Mouse (Mus musculus) lung, postnatal 10 days (tissue): ENCODE measurements around the gene Sorbs1.
"Not testable (repeated sequence)": the region's sequence is repeated elsewhere in the genome, so short reads cannot be mapped to it uniquely, and the experiment has no call there.

Experiments used
- DNase-seq: peaks from one replicate; pipeline ENCODE4 v3.0.0; 2021

Sorbs1 gene

DNA sequence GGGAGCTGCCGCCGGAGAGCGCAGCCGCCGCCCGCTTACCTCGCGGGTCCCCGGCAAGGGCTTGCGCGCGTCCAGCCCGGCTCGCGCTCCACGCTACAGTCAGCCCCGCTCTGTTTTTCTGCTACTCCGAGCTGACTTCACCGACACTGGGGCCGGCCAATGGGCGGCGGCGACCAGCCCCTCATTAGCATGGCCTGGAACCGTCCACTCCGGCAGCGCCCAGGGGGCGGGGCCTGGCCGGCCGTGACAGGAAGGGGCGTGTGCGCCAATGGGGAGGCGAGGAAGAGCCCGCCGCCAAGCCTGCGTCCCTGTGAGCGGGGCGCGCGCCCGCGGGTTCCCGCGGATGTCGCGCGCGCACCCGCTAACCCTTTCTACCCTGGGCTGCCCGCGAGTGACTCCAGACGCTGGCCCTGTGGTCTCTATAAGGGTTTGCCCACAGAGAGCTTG is at the start of gene Sorbs1:
TSS of gene Sorbs1 (minus strand) at position 148 of the 447 bp plus-strand sequence.
- peak; percentile 98 for DNase-seq

DNA sequence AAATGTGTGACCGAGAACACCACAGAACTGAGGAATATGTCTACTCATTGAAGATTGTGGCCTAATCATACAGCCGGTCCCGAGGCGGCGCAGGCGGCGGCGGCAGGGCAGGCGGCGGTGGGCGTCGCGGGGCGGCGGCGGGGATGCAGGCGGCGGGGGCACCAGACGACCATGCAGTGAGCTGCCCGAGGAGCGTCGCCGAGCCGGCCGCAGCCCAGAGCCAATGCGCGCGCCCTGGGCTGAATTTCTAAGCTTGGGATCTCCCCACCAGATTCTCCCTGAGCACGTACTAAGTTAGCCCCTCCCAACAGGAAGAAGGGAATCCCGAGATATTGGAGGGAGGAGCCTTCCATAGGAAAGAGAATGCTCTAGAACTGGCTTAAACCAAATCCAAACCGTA is 47.9 kb upstream of the Sorbs1 start:
- not testable (repeated sequence) for DNase-seq

DNA sequence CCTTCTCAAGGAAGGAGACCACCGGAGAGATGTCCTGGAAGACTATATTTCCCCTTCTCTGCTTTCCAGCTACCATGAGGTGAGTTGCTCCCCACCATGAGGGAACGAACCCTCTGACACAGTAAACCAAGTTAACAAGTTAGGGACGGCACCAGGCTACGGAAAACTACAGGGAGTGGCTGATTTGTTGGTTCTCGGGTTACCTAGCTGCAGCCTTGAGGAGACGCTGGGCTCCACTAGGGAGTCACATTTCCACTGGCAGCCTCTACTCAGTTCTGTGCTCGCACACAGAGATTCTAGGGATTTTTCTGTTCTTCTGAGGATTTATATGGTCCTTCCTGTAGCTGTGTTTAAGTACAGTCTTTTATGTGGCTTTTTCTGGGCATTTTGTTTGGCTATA is 42.5 kb upstream of the Sorbs1 start:
- DNase-seq: no peak

DNA sequence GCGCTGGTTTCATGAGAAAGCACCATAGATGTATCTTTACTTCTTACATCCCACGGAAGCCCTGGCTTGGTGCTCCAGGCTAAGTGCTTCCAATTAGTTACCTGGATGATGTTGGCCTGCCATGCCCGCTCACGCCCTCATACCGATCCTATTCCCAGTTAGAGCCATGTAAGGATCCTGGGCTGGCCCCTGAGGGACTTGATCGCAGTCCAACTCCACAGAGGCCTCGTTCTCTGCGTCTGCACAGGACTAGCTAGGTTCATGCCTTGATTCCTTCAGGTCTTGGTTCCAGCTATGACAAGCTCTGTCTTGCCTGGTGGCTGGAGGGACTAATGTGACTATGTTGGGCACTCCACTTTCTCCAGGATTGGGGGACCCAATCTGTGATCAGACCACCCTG is 41.6 kb upstream of the Sorbs1 start:
- DNase-seq: no peak

DNA sequence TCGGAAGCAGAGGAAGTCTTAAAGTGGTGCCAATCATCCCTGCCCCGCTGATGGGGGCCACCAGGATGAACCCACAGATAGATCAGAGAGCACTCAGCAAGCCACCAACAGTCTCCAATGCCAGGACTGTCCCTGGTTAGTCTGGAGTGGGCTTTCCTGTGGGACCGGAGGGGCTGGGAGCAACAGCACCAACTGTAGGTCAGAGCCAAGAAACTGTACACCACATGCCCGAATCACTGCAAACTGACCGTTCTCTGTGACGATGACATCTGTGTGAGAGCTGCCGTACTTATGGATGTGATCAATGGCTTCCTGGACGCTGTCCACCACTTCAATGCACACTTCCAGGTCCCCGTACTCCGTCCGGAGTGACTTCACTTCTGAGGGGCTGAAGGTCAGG is 40.8 kb upstream of the Sorbs1 start:
- DNase-seq: no peak

DNA sequence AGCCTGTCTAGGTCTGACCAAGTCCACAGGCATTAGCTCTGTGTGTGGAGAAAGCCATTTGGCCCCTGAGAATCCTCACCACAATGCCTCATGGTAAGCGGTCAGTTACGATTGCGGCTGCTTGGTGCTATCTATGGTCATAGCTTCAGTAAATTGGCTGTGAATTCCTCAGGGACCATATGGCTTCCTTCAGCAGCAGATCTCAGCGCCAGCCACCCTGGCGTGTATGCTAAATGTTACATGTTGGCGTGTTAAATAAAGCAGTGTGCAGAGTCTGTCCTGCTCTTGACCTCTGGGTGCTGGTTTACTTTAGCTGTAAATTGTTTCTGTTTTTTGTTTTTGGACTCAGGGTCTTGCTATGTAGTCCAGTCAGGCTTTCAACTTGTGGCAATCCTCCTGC is 40.3 kb upstream of the Sorbs1 start:
- peak; percentile 44 for DNase-seq

DNA sequence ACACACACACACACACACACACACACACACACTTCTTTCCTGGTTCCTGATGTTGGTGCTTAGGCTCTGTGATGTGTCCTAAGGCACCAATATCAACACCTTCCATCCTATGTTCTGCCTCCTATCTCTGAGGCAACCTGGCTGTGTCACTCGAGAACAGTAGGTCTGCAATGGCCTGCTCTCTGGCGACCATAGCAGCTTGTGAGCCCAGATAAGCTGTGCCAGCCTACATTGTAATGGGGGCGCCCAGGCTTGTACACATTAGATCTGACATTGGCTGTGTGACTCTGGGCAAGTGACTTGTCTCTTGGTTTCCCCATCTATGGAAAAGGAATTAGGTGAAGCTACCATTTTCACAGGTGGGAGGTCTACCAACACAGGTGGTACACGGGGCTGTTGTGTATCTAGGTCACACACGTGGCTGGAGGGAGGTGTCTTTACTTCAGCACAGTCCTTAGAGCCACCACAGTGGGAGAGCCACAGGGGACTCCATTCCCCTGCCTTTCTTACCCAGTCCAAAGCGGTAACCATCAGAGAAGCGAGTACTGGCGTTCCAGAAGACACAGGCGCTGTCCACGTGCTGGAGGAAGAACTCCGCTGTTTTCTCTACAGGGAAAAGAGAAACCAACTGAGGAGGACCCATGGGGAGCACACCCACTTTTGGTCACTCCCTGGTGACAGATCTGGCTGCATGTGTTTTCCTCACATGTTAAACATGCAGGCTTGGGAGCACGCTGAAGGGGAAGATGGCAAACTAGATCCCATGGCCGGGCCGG is 39.6 kb upstream of the Sorbs1 start:
- DNase-seq: peak; percentile 18

DNA sequence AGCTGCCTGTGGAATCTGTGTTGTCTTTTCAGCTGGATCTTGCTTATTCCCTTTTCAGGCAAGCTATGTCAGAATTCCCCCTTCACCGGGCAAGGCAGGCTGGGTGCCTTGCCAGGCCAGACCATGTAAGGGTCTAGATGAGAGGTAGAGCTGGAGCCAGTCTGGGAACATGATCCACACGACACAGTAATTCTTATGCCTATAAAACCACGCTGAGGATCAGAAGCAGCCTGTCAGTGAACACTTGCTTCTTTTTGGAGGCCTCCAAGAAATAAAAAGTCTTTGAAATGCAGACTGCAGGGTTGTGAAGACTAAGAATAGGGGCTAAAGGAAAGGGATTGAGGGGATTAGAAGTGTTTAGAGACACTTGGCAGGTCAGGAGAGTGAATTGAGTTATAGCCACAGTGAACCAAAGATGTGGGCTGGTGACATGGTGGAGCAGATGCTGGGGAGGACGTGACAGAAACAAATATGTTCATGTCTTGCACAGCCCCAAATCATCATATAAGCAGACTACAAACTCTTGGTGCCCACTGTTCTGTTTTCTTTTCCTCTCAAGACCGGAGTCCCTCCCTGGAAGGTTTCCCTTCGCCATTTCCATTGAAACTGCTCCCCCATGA is 36.0 kb upstream of the Sorbs1 start:
- DNase-seq: no peak

DNA sequence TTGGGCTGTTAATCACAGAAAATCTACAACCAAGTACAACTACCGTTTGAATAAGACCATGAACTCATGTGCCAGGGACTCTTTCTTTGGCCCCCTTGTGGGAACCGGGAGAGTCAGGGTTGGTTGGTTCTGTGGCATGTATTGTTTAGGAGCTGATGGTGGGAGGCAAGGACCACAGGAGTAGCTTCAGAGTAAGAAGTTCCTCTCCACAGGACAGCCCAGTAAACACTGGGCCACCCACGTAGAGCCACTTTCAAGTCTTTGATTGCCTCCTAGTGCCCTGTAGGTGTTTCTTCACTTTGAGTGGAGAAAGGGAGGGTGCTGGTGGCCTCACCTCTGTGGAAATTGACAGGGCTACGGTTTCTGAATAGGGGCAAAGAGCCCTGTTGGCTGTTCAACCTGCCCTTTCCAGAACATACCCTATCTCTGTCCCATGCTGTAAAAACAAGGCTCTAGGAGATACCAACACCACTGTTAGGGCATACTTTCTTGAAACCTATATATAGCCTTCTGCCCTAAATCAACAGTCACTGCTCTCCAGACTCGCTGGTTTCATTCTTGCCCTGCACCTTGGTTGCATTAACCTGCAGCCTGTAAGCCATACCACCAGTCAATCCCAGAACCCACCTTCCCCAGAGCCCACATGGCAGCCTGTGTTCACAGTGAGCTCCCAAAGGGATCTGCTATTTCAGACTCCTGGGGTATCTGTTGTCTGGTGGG is 35.4 kb upstream of the Sorbs1 start:
- DNase-seq: no peak

DNA sequence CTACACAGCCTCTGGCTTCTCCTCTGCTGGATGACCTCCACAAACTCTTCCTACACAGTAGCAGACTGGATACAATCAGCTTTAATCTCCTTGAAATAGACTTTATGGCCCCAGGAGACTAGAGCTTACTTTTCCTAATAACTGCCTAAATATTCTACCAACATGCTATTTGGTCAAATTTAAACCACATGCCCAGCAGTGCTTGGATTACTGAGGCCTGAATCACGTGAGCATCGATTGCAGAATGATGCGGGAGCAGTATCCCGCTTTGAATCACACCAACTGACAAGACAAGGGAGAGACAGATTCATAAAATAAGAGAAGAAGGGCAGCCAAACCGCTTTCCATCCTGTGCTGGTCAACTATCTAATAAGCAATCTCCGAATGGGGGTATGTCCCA is 34.8 kb upstream of the Sorbs1 start:
- no peak for DNase-seq

DNA sequence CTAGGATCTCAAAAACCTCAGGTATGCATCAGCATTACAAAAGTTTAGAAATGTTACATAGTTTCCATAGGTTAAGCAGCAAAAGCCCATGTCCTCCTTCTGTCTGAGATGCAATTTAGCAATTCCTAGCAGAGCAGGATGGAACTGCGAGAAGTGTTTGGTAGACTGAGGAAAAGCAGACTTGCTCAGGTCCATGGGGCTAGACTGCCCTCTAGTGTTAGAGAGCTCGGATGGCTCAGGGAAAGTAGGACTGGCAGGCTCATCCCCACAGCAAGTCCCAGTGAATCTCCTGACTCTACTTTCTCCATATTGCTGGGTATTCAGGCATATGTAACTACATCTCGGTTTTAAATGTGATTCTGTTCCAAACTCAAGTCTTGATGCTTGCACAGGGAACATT is 31.3 kb upstream of the Sorbs1 start:
- DNase-seq: peak; percentile 73

DNA sequence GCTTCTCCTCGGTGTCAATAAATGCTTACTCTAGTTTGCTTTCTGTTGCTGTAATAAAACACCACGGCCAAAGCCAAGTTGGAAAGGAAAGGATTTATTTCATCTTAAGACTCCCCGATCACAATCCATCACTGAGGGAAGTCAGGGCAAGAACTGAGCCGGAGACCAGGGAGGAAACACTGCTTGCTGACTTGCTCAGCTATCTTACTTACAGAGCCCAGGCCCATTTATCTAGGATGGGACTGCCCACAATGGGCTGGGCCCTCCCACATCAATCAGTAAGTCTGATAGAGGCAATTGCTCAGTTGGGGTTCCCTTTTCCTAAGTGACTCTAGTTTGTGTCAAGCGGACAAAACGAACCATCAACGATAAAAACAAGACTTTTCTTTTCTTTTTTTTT is 29.2 kb upstream of the Sorbs1 start:
- DNase-seq: no peak

DNA sequence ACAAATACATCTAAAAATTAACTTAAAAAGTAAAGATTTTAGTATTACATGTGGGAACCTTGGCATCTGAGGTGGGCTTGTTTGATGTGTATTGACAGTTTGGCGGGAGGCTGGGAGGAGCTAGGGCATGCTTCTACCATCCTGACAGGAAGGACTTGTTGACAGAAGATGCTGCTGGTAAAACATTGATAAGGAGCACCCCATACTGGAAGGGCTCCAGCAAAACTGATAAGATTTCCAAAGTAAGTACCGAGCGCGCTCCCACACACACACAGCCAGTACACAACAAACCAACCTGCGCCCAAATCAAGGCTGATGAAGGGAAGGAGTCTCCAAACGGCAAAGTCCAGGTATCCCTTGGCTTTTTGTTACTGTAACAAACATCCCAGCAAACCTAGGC is 22.9 kb upstream of the Sorbs1 start:
- DNase-seq: no peak

DNA sequence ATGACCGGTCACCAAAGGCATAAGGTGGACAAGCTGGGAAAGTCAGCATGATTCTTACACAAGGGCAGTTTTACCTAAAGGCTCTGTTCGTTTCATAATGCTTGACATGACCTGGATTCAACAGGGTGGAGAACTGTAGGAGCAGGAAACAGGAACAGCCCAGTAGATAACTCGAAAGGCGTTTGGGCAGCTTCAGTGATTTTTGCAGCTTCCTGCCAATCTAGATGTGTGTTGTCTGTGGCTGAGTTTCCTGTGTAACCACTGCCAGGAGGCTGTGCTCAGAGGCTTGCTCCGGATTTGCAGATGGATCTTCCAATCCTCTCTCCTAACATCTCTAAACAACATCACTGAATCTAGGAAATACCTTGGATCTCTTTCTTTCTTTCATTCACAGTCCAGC is 18.9 kb upstream of the Sorbs1 start:
- DNase-seq: no peak

DNA sequence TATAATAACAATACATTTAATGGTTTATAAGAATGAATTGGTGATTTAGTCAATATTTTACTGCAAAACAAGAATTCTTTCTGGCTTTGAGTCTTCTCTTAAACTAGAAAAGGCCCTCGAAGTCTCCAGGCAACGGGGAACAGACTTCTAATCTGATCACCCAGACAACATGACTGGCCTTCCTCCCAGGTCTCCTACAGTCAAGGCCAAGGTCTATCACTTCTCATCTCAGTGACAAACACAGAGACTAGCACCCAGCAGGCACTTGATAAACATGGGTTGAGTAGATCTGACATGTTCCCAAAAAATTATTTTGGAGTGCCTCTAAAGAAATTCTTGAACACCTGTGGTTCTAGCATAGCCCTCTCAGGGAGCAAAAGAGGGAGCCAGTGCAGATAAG is 16.7 kb upstream of the Sorbs1 start:
- no peak for DNase-seq

DNA sequence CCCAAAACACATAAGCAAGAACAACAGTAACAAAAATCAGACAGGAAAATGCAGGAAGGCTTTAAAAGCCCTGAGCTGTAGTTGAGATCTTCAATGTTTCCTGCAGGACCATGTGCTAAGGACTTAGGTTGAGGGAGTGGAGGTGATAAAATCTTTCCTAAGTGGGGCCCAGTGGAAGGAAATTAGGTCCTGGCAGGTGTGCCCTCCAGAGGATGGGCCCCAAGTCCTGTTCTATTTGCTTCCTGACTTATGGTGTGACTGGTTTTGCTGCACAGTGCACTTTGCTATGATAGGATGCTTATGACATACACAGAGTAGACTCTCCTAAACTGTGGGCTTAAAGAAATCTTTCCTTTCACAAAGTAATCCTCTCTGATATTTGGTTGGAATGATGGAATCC is 14.7 kb upstream of the Sorbs1 start:
- no peak for DNase-seq

DNA sequence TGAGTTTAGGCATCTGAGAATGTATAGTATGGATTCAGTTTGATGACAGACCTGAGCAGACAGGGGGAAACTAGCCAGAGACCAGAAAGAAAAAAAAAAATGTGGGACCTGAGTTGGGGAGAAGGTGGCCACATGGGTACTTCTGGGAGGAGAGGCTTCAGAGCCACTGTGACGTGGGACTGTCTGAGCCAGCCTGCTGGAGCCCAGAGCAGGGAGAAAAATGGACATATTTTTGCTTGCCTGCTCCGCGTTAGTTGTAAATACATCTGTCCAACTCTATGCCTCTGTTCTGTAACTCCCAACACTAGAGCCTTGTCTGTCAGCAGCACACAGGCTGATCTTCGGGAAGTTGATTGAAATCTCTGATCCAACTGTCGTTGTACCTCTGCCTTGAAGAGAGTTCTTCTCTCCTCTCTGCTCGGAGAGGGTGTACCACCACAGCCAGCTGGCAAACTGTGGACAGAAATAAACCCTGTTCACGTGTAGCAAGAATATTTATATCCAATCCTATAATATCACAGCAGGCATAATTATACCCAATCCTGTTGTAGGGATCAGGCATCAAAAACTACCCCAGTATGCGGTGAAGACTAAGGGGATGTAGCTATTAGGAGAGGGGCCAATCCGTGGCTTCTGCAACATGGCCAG is 12.9 kb upstream of the Sorbs1 start:
- no peak for DNase-seq

DNA sequence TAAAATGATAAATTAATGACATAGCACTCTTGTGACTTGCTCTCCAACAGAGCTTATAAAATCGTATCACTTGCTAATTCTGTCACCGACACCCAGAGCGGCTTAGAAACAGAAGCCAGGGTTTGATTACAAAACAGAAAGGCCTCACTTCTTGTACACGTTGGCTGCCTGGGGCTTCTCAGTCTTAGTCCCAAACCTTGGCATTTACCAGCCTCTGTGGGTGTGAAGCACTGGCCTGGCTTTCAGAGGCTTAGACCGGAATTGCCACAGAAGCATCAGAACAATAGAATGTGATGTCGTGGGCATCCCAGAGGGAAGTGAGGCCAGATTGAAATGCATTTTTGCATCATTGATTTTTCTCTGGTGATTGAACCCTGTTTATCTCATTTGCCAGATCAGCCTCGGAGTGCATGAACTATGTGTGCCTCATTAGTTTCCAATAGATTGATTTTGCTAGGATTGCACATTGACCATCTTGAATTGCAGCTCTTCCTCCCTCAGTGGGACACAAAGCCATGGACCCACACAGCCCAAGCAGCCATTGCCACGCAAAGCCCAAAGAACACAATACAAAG is 9.9 kb upstream of the Sorbs1 start:
- no peak for DNase-seq

DNA sequence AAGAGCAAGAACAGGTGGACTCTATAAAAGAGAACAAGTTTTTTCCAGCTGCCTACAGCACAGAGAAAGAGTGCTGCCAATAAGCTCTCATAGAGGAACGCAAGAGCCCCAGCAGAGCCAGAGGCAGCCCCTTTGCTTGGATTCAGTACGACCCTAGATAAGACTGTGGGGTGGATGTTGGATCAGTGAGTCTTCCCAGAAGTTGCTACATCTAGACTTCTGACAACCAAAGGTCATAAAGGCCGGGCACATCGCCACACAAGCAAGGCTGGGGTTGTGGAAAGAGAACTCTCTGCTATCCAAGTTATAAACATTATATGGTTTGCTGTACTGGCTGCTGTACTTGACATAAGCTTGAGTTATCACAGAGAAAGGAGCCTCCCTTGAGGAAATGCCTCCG is 6.8 kb upstream of the Sorbs1 start:
- DNase-seq: no peak

DNA sequence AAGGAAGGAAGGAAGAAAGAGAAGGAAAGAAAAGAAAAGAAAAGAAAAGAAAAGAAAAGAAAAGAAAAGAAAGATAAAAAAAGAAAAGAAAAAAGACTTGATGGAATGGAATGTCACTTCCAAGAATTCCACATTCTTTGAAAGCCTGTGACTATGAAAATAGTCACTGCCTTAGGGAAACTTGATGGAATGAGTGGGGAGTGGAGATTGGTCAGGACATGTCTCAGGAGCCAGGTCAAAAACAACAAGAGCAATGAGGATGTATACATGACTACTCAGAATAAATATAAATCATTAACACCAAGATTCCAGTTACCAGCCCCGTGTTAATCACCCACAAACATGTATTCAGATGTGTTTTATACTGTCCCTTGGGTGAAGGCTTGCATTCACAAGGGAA is 5.1 kb upstream of the Sorbs1 start:
- DNase-seq: no peak

DNA sequence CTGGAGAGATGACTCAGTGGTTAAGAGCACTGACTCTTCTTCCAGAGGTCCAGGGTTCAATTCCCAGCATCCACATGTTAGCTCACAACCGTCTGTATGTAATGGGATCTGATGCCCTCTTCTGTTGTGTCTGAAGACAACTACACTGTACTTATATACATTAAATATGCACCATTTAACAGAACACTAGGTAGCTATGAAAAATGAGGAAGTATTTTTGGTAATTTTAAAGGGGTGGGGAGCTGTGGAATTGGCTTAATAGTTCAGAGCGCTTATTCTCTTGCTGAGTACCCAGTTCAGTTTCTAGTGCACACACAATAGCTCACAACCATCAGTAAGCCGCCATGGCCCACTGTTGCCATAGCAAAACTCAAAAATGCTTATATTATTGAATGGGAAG is 2.0 kb upstream of the Sorbs1 start:
- DNase-seq: no peak

DNA sequence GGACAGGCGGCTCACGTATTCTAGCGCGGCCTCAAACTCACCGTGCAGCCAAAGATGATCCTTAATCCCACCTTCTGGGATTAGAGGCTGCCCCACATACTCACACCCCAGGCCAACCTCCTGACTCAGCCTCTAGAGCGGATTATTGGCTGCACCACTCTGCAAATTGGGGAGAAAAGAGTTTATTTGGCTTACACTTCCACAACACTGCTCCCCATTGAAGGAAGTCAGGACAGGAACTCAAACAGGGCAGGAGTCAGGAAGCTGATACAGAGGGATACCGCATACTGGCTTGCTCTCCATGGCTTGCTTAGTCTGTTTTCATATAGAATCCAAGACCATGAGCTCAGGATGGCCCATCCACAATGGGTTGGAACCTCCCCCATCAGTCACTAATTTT is 797 bp upstream of the Sorbs1 start:
- DNase-seq: no peak
